Mouse (Mus musculus): ENCODE results near the gene Gpsm2.

GRCm38 (mm10) chr3:108640998-108641397, 81.1 kb downstream of the Gpsm2 start:
- TF ChIP-seq POLR2A (IDR thresholded peaks at IDR 0.05; ENCODE audit: control insufficient read depth, low read depth, low read length) (no peak), CTCF (IDR thresholded peaks at IDR 0.05; ENCODE audit: control insufficient read depth, insufficient read depth, insufficient replicate concordance, low read depth, low read length) (no peak)

All from testis, adult 2 months (tissue).